Mouse (Mus musculus) brain, embryonic 14.5 days (tissue): Measurements from ENCODE around the gene Swi5. TPM values are rescaled to one million over a fixed set of nuclear protein-coding genes. Genes with fewer than 3 reads are reported as not detected.

ENCODE experiments used
- DNase-seq: peaks from one replicate; pipeline ENCODE4 v3.0.0-alpha.2; 2011; ENCODE audit warnings: low read depth
- CTCF ChIP-seq: fragments of 200-500 bp; IDR thresholded peaks from 2 replicates; pipeline ENCODE4 v1.5.1; 2012; ENCODE audit warnings: inconsistent platforms, mild to moderate bottlenecking, moderate library complexity, borderline replicate concordance; ENCODE audit not compliant: insufficient read depth, insufficient read length; ENCODE audit errors: extremely low read depth
- POLR2A ChIP-seq: fragments of 200-500 bp; IDR thresholded peaks from 2 replicates; pipeline ENCODE4 v1.6.1; 2012; ENCODE audit warnings: mild to moderate bottlenecking, inconsistent platforms, borderline replicate concordance; ENCODE audit not compliant: poor library complexity, insufficient read depth, insufficient read length, severe bottlenecking; ENCODE audit errors: extremely low read depth
- polyA plus RNA-seq: library from polyadenylated mRNA; depleted of rRNA; stranded (reverse); fragments of >200 nt; gene quantifications from 2 replicates; pipeline ENCODE4 v1.2.3, GENCODE M21; 2012

The Swi5 gene
- polyA plus RNA-seq, 1 experiment: 296 TPM

GRCm38 (mm10) chr2:32253352-32253751 lies 34.5 kb downstream of the Swi5 start:
- no peak for DNase-seq
- TF ChIP-seq POLR2A (no peak), CTCF (no peak)

- no peak for DNase-seq
- TF ChIP-seq CTCF (no peak), POLR2A (no peak)
Measured at GRCm38 (mm10) chr2:32252658-32253057, 35.2 kb downstream of the Swi5 start.

GRCm38 (mm10) chr2:32251791-32252527 lies 35.9 kb downstream of the Swi5 start:
- no peak for DNase-seq

GRCm38 (mm10) chr2:32248377-32249361 lies 39.2 kb downstream of the Swi5 start:
- TF ChIP-seq POLR2A: no peak
- no peak for TF ChIP-seq CTCF
- DNase-seq: no peak

More at GRCm38 (mm10) chr2:32251791-32252527, 35.9 kb downstream of the Swi5 start:
- TF ChIP-seq CTCF (no peak), POLR2A (no peak)

DNA sequence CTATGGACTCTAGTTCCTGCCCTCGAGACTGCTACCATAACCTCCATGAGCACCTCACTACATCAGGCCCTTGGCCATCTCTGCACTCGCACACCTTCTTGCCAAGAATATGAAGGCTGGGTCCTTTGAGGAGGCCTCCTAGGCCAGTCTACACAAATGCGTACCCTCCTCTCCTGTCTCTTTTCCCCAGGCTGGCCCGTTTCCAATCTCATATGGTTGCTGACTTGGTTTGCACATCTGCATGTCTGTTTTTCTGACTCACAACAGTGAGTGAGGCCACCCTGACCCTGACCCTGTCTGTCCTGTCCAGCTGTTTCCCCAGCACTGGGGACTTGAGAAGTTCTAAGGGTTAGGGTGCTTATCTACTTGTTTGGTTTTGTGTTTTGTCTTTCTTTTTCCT lies 41.1 kb downstream of the Swi5 start:
- no peak for TF ChIP-seq CTCF
- no peak for TF ChIP-seq POLR2A

GRCm38 (mm10) chr2:32242986-32243385 lies 44.9 kb downstream of the Swi5 start:
- TF ChIP-seq POLR2A (no peak), CTCF (no peak)

More for the DNA sequence above, 41.1 kb downstream of the Swi5 start:
- no peak for DNase-seq

GRCm38 (mm10) chr2:32240591-32240990 lies 47.3 kb downstream of the Swi5 start:
- TF ChIP-seq POLR2A (no peak), CTCF (no peak)
- no peak for DNase-seq

More at GRCm38 (mm10) chr2:32242986-32243385, 44.9 kb downstream of the Swi5 start:
- no peak for DNase-seq

GRCm38 (mm10) chr2:32238708-32239435 lies 49.0 kb downstream of the Swi5 start:
- no peak for DNase-seq
- no peak for TF ChIP-seq POLR2A
- no peak for TF ChIP-seq CTCF

GRCm38 (mm10) chr2:32237571-32237970 lies 50.3 kb downstream of the Swi5 start:
- no peak for TF ChIP-seq CTCF
- DNase-seq: no peak

DNA sequence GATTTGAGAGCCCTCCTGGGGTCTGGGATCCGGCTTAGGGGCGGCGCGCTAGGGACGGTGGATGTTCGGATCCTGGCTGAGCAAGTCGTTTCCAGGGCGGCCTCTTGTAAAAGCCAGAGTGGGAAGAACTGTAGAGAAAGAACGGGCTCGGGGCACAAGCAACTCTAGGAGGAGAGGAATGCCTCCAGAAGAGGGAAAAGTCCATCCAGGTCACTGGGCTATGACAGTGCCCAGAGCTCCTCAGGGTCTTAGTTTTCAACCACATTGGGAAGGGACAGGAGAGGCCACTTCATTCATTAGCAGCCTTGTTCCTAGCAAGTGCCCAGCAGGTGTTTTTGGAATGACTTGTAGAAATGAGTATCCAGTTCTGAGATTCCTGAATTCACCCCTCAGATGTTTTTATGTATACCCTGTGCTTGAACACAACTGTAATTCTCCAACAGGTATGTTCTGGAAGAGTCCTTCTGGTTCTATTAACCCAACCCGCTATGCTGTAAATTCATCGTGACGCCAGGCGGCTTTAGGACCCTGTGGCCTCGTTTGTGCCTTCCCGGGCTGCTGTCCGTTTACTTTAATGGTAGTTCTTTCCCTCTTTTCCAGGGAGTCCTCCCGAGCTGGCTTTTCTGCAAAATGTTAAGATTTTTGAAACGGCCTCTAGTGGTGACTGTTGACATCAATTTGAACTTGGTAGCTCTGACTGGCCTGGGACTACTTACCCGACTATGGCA lies 51.0 kb downstream of the Swi5 start:
- peak; percentile 81 for DNase-seq
- TF ChIP-seq POLR2A: no peak
- peak; percentile 33; the same call in 1 of the 2 replicates for TF ChIP-seq CTCF

GRCm38 (mm10) chr2:32235886-32236759 lies 51.8 kb downstream of the Swi5 start, which contains the start of gene Pomt1:
Gene Pomt1 (plus strand): TSS chr2:32236590.
- no peak for TF ChIP-seq CTCF
- peak; percentile 31; the same call in 1 of the 2 replicates for TF ChIP-seq POLR2A

More at GRCm38 (mm10) chr2:32235886-32236759, 51.8 kb downstream of the Swi5 start, which contains the start of gene Pomt1:
- DNase-seq: peak; percentile 98
